In the genomic region with DNA sequence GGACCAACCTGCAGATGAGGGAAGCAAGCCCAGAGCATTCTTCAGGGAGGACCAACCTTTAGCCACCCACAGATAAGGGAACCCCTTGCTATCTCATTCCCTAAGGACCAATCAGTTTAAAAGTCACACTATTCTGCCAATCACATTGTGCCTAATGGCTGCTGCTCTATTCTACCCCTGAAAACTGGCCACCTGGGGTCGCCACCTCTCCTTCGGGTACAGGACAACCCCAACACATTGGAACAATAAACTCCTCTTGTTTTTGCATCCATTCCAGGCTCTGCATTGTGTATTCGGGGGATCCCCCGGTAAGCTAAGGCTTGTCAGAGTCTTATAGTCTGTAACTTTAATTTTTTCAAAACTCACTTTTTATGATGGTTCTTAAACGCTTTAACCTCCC, we compare ENCODE assay signal across 21 mouse cellular contexts.
A peak's percentile ranks its signal among the peaks of the same experiment; 100 is the strongest.
DNase-seq lines count a peak whose midpoint lies in the region; ATAC-seq and TF ChIP-seq lines count a peak whose summit lies in the region.
"Had no signal": no experiment of that assay in that cellular context is flagged by ENCODE, and none has a peak within 500 bp of the region (broad histone marks: within the 10 kb centered on the region; RNA-seq: fewer than 3 reads in every experiment).

No protein-coding gene starts in this region.

- no peak for TF ChIP-seq POLR2A in thymus, adult 2 months (IDR thresholded peaks at IDR 0.05; ENCODE audit: control insufficient read depth, extremely low read depth, insufficient read depth, low read length, poor library complexity)

- no peaks in the 10 kb centered on the region for H3K36me3 ChIP-seq in forebrain, embryonic 13.5 days (ENCODE audit: poor library complexity, severe bottlenecking)
- H3K36me3 ChIP-seq in forebrain, embryonic 12.5 days (replicated peaks) = no peaks in the 10 kb centered on the region
- H3K36me3 ChIP-seq in intestine, postnatal 0 days (ENCODE audit: control insufficient read depth, insufficient read depth) = no peaks in the 10 kb centered on the region
- H3K36me3 ChIP-seq in intestine, embryonic 15.5 days = no peaks in the 10 kb centered on the region
- no peaks in the 10 kb centered on the region for H3K36me3 ChIP-seq in thymus, adult 2 months (ENCODE audit: control insufficient read depth, insufficient read depth, low read length)
- H3K36me3 ChIP-seq: embryonic facial prominence, embryonic 10.5 days; heart, embryonic 12.5 days; limb, embryonic 15.5 days; neural tube, embryonic 12.5 days had no signal

- H3K4me3 ChIP-seq in forebrain, embryonic 13.5 days = no peak overlapping the region
- no peak overlapping the region for H3K4me3 ChIP-seq in forebrain, embryonic 12.5 days (replicated peaks)
- H3K4me3 ChIP-seq in intestine, postnatal 0 days (ENCODE audit: low read depth, low read length) = no peak overlapping the region
- no peak overlapping the region for H3K4me3 ChIP-seq in intestine, embryonic 15.5 days (replicated peaks)
- no peak overlapping the region for H3K4me3 ChIP-seq in thymus, adult 2 months (ENCODE audit: control insufficient read depth, insufficient read depth, low read length)
- H3K4me3 ChIP-seq: embryonic facial prominence, embryonic 10.5 days; heart, embryonic 12.5 days; limb, embryonic 15.5 days; neural tube, embryonic 12.5 days had no signal

- peak overlapping the region; percentile 45 for H3K27ac ChIP-seq in forebrain, embryonic 13.5 days
- no peak overlapping the region for H3K27ac ChIP-seq in forebrain, embryonic 12.5 days
- H3K27ac ChIP-seq in intestine, postnatal 0 days (ENCODE audit: low read depth, low read length) = no peak overlapping the region
- H3K27ac ChIP-seq in intestine, embryonic 15.5 days = no peak overlapping the region
- no peak overlapping the region for H3K27ac ChIP-seq in thymus, adult 2 months (ENCODE audit: control insufficient read depth, insufficient read depth, low read length)
- H3K27ac ChIP-seq: embryonic facial prominence, embryonic 10.5 days; limb, embryonic 15.5 days; neural tube, embryonic 12.5 days had no signal

- H3K4me1 ChIP-seq in forebrain, embryonic 13.5 days = peaks cover 18% of the 10 kb centered on the region
- H3K4me1 ChIP-seq in forebrain, embryonic 12.5 days = peaks cover 8% of the 10 kb centered on the region; the same call in 1 of the 2 replicates
- H3K4me1 ChIP-seq in intestine, postnatal 0 days (replicated peaks; ENCODE audit: control insufficient read depth, insufficient read depth, low read length) = no peaks in the 10 kb centered on the region
- 0 out of 2 replicates have a peak, but pooled peaks cover 3% of the 10 kb centered on the region for H3K4me1 ChIP-seq in intestine, embryonic 15.5 days (replicated peaks)
- H3K4me1 ChIP-seq in thymus, adult 2 months (replicated peaks; ENCODE audit: control insufficient read depth, insufficient read depth, low read length) = peaks cover 8% of the 10 kb centered on the region
- H3K4me1 ChIP-seq: limb, embryonic 15.5 days; neural tube, embryonic 12.5 days had no signal

- no peak overlapping the region for H3K4me2 ChIP-seq in forebrain, embryonic 13.5 days
- no peak overlapping the region for H3K4me2 ChIP-seq in forebrain, embryonic 12.5 days
- H3K4me2 ChIP-seq in intestine, postnatal 0 days (replicated peaks; ENCODE audit: low read depth) = no peak overlapping the region
- no peak overlapping the region for H3K4me2 ChIP-seq in intestine, embryonic 15.5 days (replicated peaks)
- H3K4me2 ChIP-seq: heart, embryonic 12.5 days; limb, embryonic 15.5 days; midbrain, embryonic 11.5 days; neural tube, embryonic 12.5 days had no signal

- TF ChIP-seq CTCF in intestine, postnatal 0 days (IDR thresholded peaks at IDR 0.05; ENCODE audit: low read depth) = peak; percentile 41
- no peak for TF ChIP-seq CTCF in thymus, adult 2 months (IDR thresholded peaks at IDR 0.05; ENCODE audit: borderline replicate concordance, control insufficient read depth, extremely low read depth, insufficient read depth, low read length, poor library complexity)

- no peaks in the 10 kb centered on the region for H3K9me3 ChIP-seq in forebrain, embryonic 13.5 days (replicated peaks)
- no peaks in the 10 kb centered on the region for H3K9me3 ChIP-seq in forebrain, embryonic 12.5 days
- H3K9me3 ChIP-seq in intestine, postnatal 0 days (ENCODE audit: control insufficient read depth) = no peaks in the 10 kb centered on the region
- no peaks in the 10 kb centered on the region for H3K9me3 ChIP-seq in intestine, embryonic 15.5 days
- H3K9me3 ChIP-seq: embryonic facial prominence, embryonic 10.5 days; heart, embryonic 12.5 days; limb, embryonic 15.5 days; neural tube, embryonic 12.5 days had no signal

- DNase-seq in thymus, adult 2 months = peak; percentile 23
- no peak for DNase-seq in thymus, postnatal 10 days (ENCODE audit: low spot score in 2 of 2)
- DNase-seq in MN1 (ENCODE audit: low spot score) = no peak
- no peak for DNase-seq in layer of hippocampus, adult 18-20 months (ENCODE audit: low spot score in 2 of 2)
- DNase-seq: adrenal gland, postnatal 10 days; cerebellum, adult 18-20 months; cerebellum, postnatal 36 days; heart, postnatal 4 days; layer of hippocampus, postnatal 36 days; lung, postnatal 4 days; right cerebral cortex, postnatal 25 days had no signal

- no peak for ATAC-seq in forebrain, embryonic 13.5 days
- ATAC-seq in forebrain, embryonic 12.5 days (ENCODE audit: low FRiP score) = no peak
- no peak for ATAC-seq in intestine, postnatal 0 days
- no peak for ATAC-seq in intestine, embryonic 15.5 days
- ATAC-seq: inflammation-experienced regulatory T-cells, adult 6 months had no signal

- WGBS in forebrain, embryonic 13.5 days = 87% methylated on average over 5 of the region's 5 CpGs
- WGBS in forebrain, embryonic 12.5 days = 87% methylated on average over 5 of the region's 5 CpGs
- WGBS in intestine, postnatal 0 days = 82% methylated on average over 5 of the region's 5 CpGs
- WGBS in intestine, embryonic 15.5 days = 85% methylated on average over 5 of the region's 5 CpGs
- WGBS in thymus, adult 2 months = 94% methylated on average over 5 of the region's 5 CpGs

- H3K27me3 ChIP-seq in forebrain, embryonic 13.5 days = no peaks in the 10 kb centered on the region
- H3K27me3 ChIP-seq in forebrain, embryonic 12.5 days = no peaks in the 10 kb centered on the region
- no peaks in the 10 kb centered on the region for H3K27me3 ChIP-seq in intestine, postnatal 0 days (replicated peaks; ENCODE audit: control insufficient read depth, insufficient read depth, low read length)
- H3K27me3 ChIP-seq in intestine, embryonic 15.5 days (replicated peaks) = no peaks in the 10 kb centered on the region
- H3K27me3 ChIP-seq in thymus, adult 2 months (ENCODE audit: control insufficient read depth, insufficient read depth, low read length) = no peaks in the 10 kb centered on the region
- H3K27me3 ChIP-seq: heart, embryonic 12.5 days; limb, embryonic 15.5 days; neural tube, embryonic 12.5 days had no signal

- H3K9ac ChIP-seq in forebrain, embryonic 13.5 days = no peak overlapping the region
- no peak overlapping the region for H3K9ac ChIP-seq in forebrain, embryonic 12.5 days
- no peak overlapping the region for H3K9ac ChIP-seq in intestine, postnatal 0 days (ENCODE audit: low read depth, low read length)
- no peak overlapping the region for H3K9ac ChIP-seq in intestine, embryonic 15.5 days
- H3K9ac ChIP-seq: heart, embryonic 12.5 days; limb, embryonic 15.5 days; neural tube, embryonic 12.5 days had no signal
